Mouse (Mus musculus) stomach, embryonic 14.5 days (tissue): ENCODE results near the gene Coa3. TPM values are rescaled to one million over a fixed set of nuclear protein-coding genes. Genes with fewer than 3 reads are reported as not detected.

Source experiments
- ATAC-seq: fragments of 200-750 bp; cut with Nextera tagmentation; 2 replicates; pipeline ENCODE4 v1.8.0; 2017; ENCODE audit warnings: low read depth, moderate TSS enrichment; ENCODE audit not compliant: insufficient number of reproducible peaks, insufficient read depth, low FRiP score
- H3K27ac ChIP-seq: fragments of 300-500 bp; sonication (generic); 2 replicates; pipeline ENCODE4 v1.5.1; 2014; ENCODE audit warnings: mild to moderate bottlenecking, low read length, moderate library complexity, mixed read lengths
- H3K27me3 ChIP-seq: fragments of 300-500 bp; sonication (generic); 2 replicates; pipeline ENCODE4 v1.6.1; 2014; ENCODE audit warnings: low read length, control low read depth, mixed read lengths; ENCODE audit not compliant: control insufficient read depth, insufficient read depth
- H3K36me3 ChIP-seq: fragments of 300-500 bp; sonication (generic); 2 replicates; pipeline ENCODE4 v1.6.1; 2014; ENCODE audit warnings: mild to moderate bottlenecking, control low read depth, low read length, moderate library complexity, mixed read lengths; ENCODE audit not compliant: control insufficient read depth, insufficient read depth
- H3K4me1 ChIP-seq: fragments of 300-500 bp; sonication (generic); 2 replicates; pipeline ENCODE4 v1.6.1; 2014; ENCODE audit warnings: low read length, control low read depth, mixed read lengths; ENCODE audit not compliant: control insufficient read depth, insufficient read depth
- H3K4me2 ChIP-seq: fragments of 300-500 bp; sonication (generic); replicated peaks from 2 replicates; pipeline ENCODE4 v1.6.1; 2014; ENCODE audit warnings: low read depth, low read length, control low read depth
- H3K4me3 ChIP-seq: fragments of 300-500 bp; sonication (generic); 2 replicates; pipeline ENCODE4 v1.5.1; 2014; ENCODE audit warnings: low read depth, low read length, control low read depth
- H3K9ac ChIP-seq: fragments of 300-500 bp; sonication (generic); replicated peaks from 2 replicates; pipeline ENCODE4 v1.6.1; 2014; ENCODE audit warnings: low read depth, mild to moderate bottlenecking, control low read depth, low read length, moderate library complexity, mixed read lengths
- H3K9me3 ChIP-seq: fragments of 300-500 bp; sonication (generic); 2 replicates; pipeline ENCODE4 v1.6.1; 2016; ENCODE audit warnings: low read depth, low read length, control low read depth; ENCODE audit not compliant: control insufficient read depth
- WGBS: fragments of 180-500 bp; shearing (Covaris S2); extraction: QIAGEN DNeasy Blood & Tissue Kit; methylation state at CpG from one replicate; pipeline ENCODE4 v1.1.7; 2014; 5-methylcytosine and 5-hydroxymethylcytosine counted together
- polyA plus RNA-seq: library from polyadenylated mRNA; unstranded; fragments of >200 nt; fragmentation: Nextera tagmentation; extraction: Ambion mirVana; gene quantifications from 2 replicates; pipeline ENCODE4 v1.2.1, GENCODE M21; 2014

The Coa3 gene
- polyA plus RNA-seq, 1 experiment from 2014 or later, result 215 TPM

- no peak for ATAC-seq
- H3K4me1 ChIP-seq, result peaks cover 6% of the 10 kb centered on the region
- H3K27ac ChIP-seq, result peak overlapping the region; percentile 76
- WGBS, result 84% methylated on average over 8 of the region's 8 CpGs
- no peaks in the 10 kb centered on the region for H3K27me3 ChIP-seq
- H3K9ac ChIP-seq, result peak overlapping the region; percentile 72
- peak overlapping the region; percentile 91 for H3K4me2 ChIP-seq
- no peaks in the 10 kb centered on the region for H3K9me3 ChIP-seq
- peak overlapping the region; percentile 99 for H3K4me3 ChIP-seq
- peaks cover 20% of the 10 kb centered on the region for H3K36me3 ChIP-seq
These were observed 36.3 kb upstream of the Coa3 start for GRCm38 (mm10) chr11:101315082-101315650.

- Histone ChIP-seq H3K9me3 (no peaks in the 10 kb centered on the region), H3K27ac (no peak overlapping the region), H3K4me2 (no peak overlapping the region), H3K9ac (no peak overlapping the region), H3K27me3 (no peaks in the 10 kb centered on the region), H3K4me1 (peaks cover 6% of the 10 kb centered on the region), H3K4me3 (no peak overlapping the region), H3K36me3 (peaks cover 14% of the 10 kb centered on the region)
- WGBS, result 94% methylated on average over 1 of the region's 1 CpGs
- ATAC-seq, result no peak
These were observed 35.7 kb upstream of the Coa3 start for GRCm38 (mm10) chr11:101314567-101314966.

DNA sequence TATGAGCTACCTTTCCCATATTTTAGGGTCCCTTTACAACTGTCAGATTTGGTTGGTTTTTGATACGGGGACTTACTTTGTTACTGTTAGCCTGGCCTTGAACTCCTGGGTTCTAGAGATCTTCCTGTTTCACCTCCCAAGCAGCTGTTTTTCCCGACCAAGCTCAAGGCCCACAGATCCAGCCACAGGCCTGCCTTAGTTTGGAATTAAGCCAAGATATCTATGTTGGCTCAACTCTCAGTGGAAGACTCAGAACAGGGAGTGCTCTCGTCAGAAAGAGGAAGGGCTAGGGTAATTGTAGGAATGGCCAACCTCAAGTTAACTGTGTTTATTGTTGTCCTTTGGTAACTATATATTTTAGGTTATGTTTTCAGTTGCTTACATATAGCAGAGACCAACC lies 33.2 kb upstream of the Coa3 start:
- Histone ChIP-seq H3K9ac (no peak overlapping the region), H3K4me3 (no peak overlapping the region), H3K36me3 (no peaks in the 10 kb centered on the region), H3K9me3 (no peaks in the 10 kb centered on the region), H3K4me1 (peaks cover 4% of the 10 kb centered on the region), H3K27me3 (no peaks in the 10 kb centered on the region), H3K4me2 (no peak overlapping the region), H3K27ac (no peak overlapping the region)
- ATAC-seq, result no peak
- 62% methylated on average over 3 of the region's 3 CpGs for WGBS

- no peak overlapping the region for H3K27ac ChIP-seq
- no peak overlapping the region for H3K4me2 ChIP-seq
- H3K36me3 ChIP-seq, result no peaks in the 10 kb centered on the region
- H3K9ac ChIP-seq, result no peak overlapping the region
- no peaks in the 10 kb centered on the region for H3K4me1 ChIP-seq
- WGBS, result 86% methylated on average over 3 of the region's 3 CpGs
- no peak overlapping the region for H3K4me3 ChIP-seq
- no peaks in the 10 kb centered on the region for H3K27me3 ChIP-seq
- H3K9me3 ChIP-seq, result no peaks in the 10 kb centered on the region
- no peak for ATAC-seq
These were observed 32.2 kb upstream of the Coa3 start for GRCm38 (mm10) chr11:101311083-101311482.

DNA sequence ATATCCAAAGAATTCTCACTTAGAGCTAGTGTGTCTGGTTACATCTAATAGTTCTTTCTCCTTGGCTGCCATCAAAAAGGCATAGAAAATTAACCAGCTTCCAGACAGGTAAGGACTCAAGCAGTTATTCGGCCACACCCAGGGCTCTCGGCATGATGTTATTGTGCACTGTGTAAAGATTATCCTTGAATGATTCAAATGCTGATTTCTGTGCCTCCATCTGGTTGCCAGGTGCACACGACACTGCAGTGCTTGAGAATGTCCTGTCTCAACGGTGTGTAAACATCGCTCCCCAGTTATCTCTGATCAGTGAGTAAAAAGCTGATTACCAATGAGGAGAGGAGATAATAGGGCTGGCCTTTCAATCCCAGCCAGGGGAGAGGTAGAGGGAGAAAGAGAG lies 28.8 kb upstream of the Coa3 start:
- Histone ChIP-seq H3K27me3 (no peaks in the 10 kb centered on the region), H3K9me3 (no peaks in the 10 kb centered on the region), H3K27ac (no peak overlapping the region), H3K36me3 (no peaks in the 10 kb centered on the region), H3K4me1 (no peaks in the 10 kb centered on the region), H3K4me2 (no peak overlapping the region), H3K9ac (no peak overlapping the region), H3K4me3 (no peak overlapping the region)
- WGBS, result 24% methylated on average over 5 of the region's 5 CpGs
- ATAC-seq, result no peak

GRCm38 (mm10) chr11:101302004-101302798 lies 23.3 kb upstream of the Coa3 start, which contains the start of gene Becn1:
Becn1 (minus strand) TSS chr11:101302286.
- peak within 1 kb of the TSS; percentile 86 for H3K4me3 ChIP-seq
- no peak within 1 kb of the TSS for H3K27ac ChIP-seq
- H3K4me2 ChIP-seq, result peak within 1 kb of the TSS; percentile 98
- H3K9me3 ChIP-seq, result no peaks in the 10 kb centered on the region
- H3K9ac ChIP-seq, result peak within 1 kb of the TSS; percentile 74
- H3K4me1 ChIP-seq, result peaks cover 12% of the 10 kb centered on the region
- 5% methylated on average over 39 of the region's 39 CpGs for WGBS
- peaks cover 13% of the 10 kb centered on the region for H3K36me3 ChIP-seq
- H3K27me3 ChIP-seq, result no peaks in the 10 kb centered on the region
- ATAC-seq, result peak; percentile 92

GRCm38 (mm10) chr11:101301299-101302003 lies 22.5 kb upstream of the Coa3 start:
- Histone ChIP-seq H3K4me1 (peaks cover 12% of the 10 kb centered on the region), H3K27ac (no peak overlapping the region), H3K4me2 (peak overlapping the region; percentile 98), H3K9me3 (no peaks in the 10 kb centered on the region), H3K36me3 (peaks cover 13% of the 10 kb centered on the region), H3K4me3 (peak overlapping the region; percentile 86), H3K27me3 (no peaks in the 10 kb centered on the region), H3K9ac (peak overlapping the region; percentile 74)
- WGBS, result 14% methylated on average over 26 of the region's 26 CpGs
- ATAC-seq, result no peak

DNA sequence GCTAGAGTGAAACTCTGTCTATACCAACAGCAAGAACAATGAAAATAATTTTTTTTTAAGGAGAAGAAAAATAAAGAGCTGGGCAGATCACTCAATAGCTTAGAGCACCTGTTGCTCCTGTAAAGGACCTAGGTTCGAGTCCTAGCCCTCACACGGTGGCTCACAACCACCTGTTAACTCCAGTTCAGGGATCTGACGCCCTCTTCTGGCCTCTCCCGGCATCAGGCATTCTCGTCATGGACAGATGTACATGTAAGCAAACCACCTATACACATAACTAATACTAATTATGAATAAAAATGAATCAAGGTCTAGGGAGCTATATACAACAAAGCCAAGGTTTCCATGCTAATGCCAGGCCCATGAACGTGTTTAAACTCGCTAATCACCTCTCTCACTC lies 22.0 kb upstream of the Coa3 start:
- H3K27me3 ChIP-seq, result no peaks in the 10 kb centered on the region

More for the DNA sequence above, 22.0 kb upstream of the Coa3 start:
- Histone ChIP-seq H3K9ac (no peak overlapping the region), H3K36me3 (peaks cover 14% of the 10 kb centered on the region), H3K4me1 (peaks cover 12% of the 10 kb centered on the region), H3K9me3 (no peaks in the 10 kb centered on the region), H3K4me2 (peak overlapping the region; percentile 98), H3K27ac (no peak overlapping the region), H3K4me3 (peak overlapping the region; percentile 86; the same call in 1 of the 2 replicates)
- ATAC-seq, result no peak
- WGBS, result 65% methylated on average over 7 of the region's 7 CpGs
